Mouse (Mus musculus) lung, adult 18-20 months (tissue): ENCODE measurements at regions not wholly inside any gene's neighbourhood (a gene's known extent, or its start where the extent isn't known, plus 50 kb on each side); places are given as distances from the start of the nearest gene placed in this dataset.
"Not testable (repeated sequence)": the region's sequence is repeated elsewhere in the genome, so short reads cannot be mapped to it uniquely, and the experiment has no call there.

Experiments
- DNase-seq, 2 experiments: peaks; one replicate each; pipeline ENCODE4 v3.0.0; 2022; ENCODE audit warnings: mixed read lengths in 2 of 2

DNA sequence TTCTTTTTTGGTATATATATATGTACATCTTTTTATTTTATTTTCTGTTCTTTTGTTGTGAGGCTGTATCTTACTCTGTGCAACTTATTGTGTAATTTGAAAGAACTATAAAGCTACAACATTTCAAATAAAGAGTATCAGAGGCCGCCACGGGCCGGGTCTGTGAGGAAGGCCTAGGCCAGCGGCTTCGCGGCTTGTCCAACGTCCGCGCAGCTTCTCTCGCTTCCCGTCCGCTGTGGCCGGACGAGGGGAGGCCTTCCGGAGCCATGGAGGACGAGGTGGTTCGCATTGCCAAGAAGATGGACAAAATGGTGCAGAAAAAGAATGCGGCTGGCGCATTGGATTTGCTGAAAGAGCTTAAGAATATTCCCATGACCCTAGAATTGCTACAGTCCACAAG lies 167.4 kb downstream of the Kif21a start:
- DNase-seq: not testable (repeated sequence)

DNA sequence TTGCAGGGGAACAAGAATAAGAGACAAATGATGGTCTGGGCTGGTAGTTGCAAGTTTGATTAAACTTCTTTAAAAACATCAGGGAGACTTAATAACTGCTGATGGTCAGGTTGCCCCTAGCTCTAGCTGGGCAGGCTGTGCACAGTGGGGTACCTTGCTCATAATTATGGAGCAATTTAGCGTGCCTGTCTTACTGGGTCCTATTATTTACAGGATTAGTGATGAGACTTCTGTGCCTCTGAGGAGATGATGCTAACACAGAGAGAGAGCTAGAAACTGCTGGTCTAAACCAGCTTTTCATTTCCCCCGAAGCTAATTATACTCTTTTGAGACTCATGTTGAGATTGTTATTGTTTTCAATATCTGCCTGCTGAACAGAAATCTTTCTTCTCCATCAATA lies 180.3 kb downstream of the Kif21a start:
- DNase-seq: no peak

DNA sequence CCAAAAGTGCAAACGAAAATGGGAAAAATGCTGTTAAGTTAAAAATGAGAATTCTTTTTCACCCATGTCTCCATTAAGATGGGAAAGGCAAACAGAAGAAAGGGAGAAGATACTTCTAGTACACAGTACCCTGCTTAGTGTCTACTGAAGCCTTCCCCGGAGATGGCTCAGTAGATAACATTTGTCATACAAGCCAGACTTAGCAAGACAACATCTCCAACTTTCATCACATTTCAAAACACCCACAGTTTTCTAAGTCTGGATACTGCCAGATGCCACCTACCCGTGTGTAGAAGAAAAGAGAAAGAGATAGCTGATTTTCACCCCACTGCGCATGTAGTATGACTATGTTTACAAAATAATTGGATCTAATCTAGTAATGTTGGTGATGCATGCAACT lies 174.5 kb upstream of the Cpne8 start:
- not testable (repeated sequence) for DNase-seq

DNA sequence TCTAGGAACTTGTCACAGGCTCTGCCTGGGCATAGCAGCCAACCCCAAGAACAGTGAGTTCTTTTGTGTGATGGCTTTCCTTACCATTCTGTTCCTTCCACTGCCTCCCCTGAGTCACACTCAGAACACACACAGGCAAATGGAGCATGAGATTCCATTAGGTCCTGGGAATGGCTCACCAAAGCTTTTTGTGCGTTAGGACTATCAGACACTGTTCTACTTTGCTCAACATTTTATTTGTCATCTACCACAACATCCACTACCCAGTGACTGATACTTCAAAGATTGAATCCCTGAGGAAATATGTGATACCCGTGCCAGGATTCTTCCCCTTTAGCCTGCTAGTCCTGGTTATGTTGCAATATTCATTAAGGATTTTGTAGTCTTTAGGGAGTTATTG lies 172.8 kb upstream of the Cpne8 start:
- no peak for DNase-seq

DNA sequence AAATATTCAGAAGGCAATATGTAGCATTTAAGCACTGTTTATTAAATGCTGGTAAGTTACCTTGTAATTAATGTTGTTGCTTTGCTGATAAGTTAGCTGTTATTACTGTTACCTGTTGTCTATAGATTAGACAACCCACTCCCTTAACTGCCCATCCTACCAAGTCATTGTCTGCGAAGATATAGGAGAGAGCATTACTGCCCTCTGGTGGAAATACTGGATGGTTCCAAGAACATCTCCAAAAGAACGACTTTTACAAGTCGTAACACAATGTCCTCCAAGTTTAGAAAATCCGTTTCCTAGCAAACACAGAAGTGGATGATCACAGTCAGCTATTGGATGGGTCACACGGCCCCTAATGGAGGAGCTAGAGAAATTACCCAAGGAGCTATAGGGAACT lies 162.2 kb upstream of the Cpne8 start:
- DNase-seq: peak in 1 of 2 experiments; percentile 1

DNA sequence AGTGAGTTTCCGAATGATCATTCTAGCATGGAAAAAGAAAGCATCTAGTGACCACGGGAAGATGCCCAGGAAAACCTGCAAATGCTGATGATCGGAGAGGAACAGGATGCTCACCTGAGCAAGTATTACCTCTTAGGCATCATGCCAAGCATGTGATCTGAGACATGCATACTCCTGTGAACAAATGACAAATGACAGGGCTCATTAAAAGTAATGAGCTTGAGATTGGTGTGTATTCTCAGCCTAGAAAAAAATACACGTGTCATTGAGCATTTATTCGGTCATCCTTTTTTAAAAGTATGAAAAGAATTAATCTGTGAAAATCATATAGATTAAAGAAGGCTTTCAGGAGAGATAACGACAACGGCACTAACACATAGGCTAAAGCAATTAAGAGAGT lies 156.4 kb upstream of the Cpne8 start:
- DNase-seq: no peak

DNA sequence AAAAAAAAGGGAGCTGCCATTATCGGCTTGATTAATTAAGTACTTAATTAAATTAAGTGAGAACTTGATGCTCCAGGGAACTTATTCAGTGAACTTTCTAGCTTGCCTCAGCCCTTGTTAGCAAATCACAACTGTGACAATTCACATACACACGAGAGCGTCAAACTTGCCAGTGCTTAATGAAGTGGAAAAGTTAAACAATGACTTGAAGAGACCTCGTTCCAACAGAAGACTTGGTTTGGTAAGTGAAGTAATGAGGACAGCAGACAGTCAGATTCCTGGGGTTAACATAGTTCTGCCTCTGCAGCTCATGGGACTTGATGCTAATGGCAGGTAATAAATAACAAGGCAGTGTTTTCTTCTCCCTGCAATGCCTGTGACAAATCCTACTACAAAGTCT lies 148.6 kb upstream of the Cpne8 start:
- no peak for DNase-seq

DNA sequence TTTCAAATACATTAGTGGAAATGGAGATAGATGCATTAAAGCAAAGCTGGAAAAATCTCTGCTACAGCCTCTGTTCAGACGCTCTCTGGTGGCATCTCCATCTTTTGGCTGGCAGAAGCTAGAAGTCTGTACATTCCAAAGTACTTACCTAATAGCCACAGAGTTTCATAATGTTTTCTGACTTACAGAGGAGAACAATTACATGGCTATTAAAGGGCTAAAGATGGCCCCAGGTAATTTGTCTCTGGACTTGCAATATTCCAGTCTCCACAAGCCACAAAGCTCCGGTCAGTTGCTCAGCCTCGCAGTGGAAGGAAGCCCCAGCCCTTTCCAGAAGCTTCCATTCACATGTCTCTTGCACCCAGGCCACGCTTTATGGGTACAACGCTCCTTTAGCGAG lies 143.1 kb upstream of the Cpne8 start:
- no peak for DNase-seq

DNA sequence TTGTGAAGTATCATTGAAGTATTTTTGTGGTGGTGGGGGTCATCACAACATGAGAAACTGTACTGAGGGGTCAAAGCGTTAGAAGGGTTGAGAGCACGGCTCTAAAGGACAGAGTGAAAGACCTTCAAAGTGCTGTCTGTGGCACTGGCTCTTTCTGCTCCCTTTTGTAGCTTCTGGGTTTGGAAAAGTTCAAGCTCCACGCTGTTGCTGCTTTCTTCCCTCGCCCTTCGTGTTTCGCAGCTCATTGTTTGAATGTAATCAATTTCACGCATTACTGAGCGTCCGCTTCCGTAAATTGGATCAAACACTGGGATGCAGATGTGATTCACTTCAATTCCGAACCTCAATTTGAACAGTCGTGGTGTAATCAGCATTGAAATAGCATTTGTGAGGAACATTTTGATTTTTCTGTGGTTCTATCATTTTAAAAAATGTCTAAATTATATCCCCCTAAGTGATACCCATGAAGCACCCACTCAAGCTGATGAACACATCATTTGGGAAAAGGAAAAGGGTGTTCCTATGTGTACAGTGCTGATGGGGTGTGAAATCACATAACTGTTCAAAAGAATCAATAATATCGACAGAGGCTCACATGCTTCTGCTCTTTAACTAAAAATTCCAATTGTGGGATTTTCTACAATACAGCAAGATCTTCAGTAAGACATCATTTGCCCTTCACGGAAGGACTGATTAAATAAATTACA lies 140.9 kb upstream of the Cpne8 start:
- DNase-seq: no peak

DNA sequence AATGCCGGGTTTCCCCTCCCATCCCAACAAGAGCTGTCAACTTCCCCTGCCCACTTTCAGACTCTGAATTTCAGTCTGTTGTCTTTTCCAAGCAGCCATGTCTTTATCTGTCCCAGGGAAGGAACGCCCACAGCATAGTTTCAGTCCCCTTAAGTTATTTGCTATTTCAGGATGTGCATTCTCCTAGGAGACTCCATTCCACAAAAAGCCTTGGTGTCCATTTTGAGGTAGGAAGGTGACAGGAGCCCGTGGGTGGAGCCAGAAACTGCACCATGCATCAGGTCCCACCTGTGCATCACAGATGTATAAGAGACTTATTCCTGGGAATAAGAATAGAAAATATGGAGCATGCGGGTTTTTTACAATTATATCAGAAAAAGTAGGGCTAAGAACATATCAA lies 138.9 kb upstream of the Cpne8 start:
- DNase-seq: no peak

DNA sequence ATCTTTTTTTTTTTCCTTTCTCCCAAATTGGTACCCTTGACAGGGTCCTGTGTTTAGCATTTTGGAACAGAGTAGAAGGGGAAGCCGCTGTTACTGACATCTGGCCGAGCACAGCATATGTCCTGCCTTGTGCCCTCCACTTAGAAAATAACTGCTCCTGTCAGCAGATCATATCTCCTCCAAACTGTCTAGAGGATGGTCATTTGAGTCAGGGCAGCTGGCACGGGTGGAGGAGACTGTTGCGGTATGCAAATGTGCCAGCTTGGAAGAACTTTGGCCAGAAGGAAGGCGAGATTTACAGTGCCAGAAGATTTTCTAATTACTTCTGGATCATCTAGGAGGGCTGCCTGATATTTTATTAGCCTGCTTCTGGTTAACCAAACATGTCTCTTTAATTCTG lies 134.7 kb upstream of the Cpne8 start:
- no peak for DNase-seq

DNA sequence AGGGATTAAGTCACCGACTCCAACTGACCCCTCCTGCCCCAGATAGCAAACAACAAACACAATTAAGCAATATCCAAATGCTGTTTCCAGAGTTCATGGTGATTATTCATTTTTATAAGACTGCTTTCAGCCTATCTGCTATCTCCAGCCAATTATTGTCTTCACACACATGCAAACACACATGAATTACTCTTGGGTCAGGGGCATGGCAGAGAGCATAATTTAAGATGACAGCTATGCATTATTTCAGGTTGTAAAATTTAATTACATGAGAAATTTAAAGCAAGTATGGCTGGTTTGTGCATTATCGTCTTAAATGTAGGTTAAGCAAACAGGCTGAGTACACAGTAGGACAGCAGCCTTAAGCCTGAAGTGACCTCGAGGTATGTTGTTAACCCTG lies 131.1 kb upstream of the Cpne8 start:
- no peak for DNase-seq

DNA sequence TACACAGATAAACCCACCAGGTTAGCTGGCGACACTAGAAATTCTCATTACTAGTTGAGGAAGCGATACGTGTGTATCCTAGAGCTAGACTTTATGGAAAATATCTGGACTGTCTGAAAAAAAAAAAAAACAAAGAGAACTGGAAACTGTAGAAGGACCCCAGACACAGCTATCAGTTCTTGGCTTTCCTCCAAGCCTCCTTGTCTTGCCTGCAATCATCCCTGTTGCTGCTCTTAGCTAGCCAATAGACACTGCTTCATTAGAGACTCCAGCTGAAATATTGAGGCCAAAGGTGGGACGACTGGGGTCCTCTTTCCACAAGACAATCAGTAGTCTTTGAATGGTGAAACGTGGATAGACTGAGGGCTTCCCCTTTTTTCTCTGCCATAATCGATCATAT lies 129.0 kb upstream of the Cpne8 start:
- no peak for DNase-seq

DNA sequence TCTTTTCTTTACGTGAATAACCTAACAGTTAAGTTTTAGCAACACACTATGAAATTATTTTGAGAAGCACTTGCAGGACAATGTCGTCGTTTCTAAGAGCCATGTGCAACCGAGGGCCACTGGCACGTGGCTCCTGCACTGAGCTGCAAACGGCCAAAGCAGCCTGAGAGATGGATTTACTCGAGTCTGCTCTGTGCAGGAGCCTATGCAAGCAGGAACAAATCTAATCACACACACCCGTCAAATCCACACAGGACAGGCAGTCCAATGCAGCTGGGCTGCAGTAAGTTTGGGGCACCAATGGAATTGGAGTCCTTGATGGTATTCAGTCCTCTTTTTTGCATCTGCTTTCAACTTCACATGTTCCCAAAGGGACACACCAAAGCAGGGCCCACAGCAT lies 118.8 kb upstream of the Cpne8 start:
- no peak for DNase-seq

DNA sequence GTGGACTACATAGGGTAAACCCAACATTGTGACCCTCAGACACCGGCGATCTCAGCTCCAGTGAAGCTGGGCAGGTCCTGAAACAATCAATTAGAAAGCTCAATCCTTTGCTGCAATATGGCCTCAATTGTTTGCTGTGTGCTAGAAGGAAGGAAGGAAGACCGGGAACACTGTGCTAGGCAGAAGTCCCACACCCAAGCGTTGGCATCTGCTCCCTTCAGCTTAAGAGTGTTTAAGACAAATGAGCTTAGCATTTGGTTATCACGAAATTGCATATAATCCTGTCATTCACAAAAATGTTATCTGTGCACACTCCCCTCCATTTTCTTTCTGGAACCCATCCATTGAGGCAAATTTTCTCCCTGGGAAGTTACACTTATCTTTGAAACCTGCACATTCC lies 110.7 kb upstream of the Cpne8 start:
- no peak for DNase-seq

DNA sequence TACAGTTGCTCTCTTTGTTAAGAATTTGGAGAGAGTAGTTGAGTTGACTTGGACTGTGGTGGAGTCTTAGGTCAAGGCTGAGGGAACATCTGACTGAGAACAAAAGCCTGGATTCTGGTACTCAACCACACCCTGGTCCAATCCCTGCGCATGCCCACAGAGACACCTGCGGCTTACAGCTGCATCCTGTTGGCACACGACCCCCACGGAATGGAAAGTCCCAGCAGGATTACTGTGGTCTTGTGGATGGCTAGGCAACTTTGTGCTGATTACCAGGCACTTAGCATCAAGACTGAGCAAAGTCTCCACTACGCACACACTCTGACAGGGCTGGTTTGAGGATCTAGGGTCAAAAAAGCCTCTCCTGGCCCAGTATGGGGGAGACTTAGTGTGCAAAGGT lies 105.5 kb upstream of the Cpne8 start:
- DNase-seq: no peak

DNA sequence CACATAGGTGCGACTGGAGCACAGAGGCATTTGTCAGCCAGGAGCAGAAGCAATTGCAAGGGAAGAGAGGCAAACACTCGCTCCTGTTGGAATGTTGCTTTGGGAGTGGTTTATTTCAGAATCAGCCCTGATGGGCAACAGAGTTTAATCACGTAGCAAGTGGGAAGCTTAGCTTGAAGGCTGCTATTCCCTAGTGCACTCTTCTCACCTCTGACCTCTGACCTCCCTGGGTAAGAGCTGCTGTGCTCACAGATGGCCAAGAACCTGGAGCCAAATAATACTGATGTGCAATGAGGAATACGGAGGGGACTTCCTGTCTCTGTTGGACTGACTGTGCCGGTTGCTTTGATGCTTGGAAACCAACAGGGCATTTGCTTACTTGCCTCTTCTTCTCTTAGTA lies 88.3 kb upstream of the Cpne8 start:
- DNase-seq: no peak

DNA sequence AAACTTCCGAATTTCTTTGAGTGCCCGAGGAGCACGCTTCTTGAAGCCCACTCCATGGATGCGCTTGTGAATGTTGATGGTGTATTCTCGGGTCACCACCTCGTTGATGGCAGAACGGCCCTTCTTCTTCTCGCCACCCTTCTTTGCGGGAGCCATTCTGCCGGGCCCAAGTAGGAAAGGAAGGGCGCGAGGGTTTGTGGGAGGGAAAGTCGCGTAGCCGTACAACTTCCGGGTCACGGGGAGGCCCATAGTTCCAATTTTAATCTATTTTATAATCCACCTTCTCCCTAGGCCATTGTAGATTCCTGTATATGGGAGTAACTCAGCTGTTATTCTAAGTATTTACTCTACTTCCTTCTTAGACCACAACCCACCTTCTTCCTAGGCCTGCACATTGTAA lies 85.3 kb upstream of the Cpne8 start:
- not testable (repeated sequence) for DNase-seq

DNA sequence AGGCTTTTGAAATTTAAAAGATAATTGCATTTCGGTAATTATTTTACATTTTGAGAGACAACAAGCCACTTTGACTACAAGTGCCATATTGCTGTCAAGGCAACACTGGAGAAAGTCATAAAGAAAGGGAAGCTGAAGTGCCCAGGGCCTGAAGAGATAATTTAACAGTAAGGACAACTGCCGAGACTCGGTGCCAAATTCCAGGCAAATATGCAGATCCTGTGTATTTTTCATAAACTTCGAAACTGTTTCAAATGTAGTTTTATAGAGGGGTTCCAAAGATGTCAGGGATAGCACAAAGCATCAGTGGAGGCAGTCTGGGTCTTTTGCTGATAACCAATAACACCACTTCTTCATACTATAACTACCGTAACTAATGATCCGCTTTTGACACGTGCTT lies 54.7 kb upstream of the Cpne8 start:
- no peak for DNase-seq
